Mouse (Mus musculus) cortical plate, adult 2 months (tissue): ENCODE data around the gene Exoc4.

Source experiments
- CTCF ChIP-seq: fragments of 200-500 bp; IDR thresholded peaks from 2 replicates; pipeline ENCODE4 v1.5.1; 2011; ENCODE audit warnings: mild to moderate bottlenecking, control low read depth, low read length; ENCODE audit not compliant: insufficient read depth; ENCODE audit errors: extremely low read depth
- POLR2A ChIP-seq: fragments of 200-500 bp; IDR thresholded peaks from 2 replicates; pipeline ENCODE4 v1.6.1; 2011; ENCODE audit warnings: mild to moderate bottlenecking, low read length, control low read depth; ENCODE audit not compliant: insufficient read depth; ENCODE audit errors: extremely low read depth

GRCm38 (mm10) chr6:33322849-33323248 lies 74.0 kb downstream of the Exoc4 start:
- TF ChIP-seq POLR2A, result no peak
- TF ChIP-seq CTCF, result no peak
